Mouse (Mus musculus) cortical plate, adult 2 months (tissue): ENCODE data around the gene Fam174a. TPM values are rescaled to one million over a fixed set of nuclear protein-coding genes. Genes with fewer than 3 reads are reported as not detected.

Experiments
- H3K27ac ChIP-seq: fragments of 200-500 bp; 2 replicates; pipeline ENCODE4 v1.5.1; 2012; ENCODE audit warnings: low read length, control low read depth, inconsistent platforms; ENCODE audit not compliant: insufficient read depth
- H3K4me1 ChIP-seq: fragments of 200-500 bp; 2 replicates; pipeline ENCODE4 v1.6.1; 2011; ENCODE audit warnings: low read length; ENCODE audit not compliant: control insufficient read depth, insufficient read depth
- H3K4me3 ChIP-seq: fragments of 200-500 bp; 2 replicates; pipeline ENCODE4 v1.5.1; 2011; ENCODE audit warnings: mild to moderate bottlenecking, low read length, control low read depth; ENCODE audit not compliant: insufficient read depth
- CTCF ChIP-seq: fragments of 200-500 bp; IDR thresholded peaks from 2 replicates; pipeline ENCODE4 v1.5.1; 2011; ENCODE audit warnings: mild to moderate bottlenecking, control low read depth, low read length; ENCODE audit not compliant: insufficient read depth; ENCODE audit errors: extremely low read depth
- POLR2A ChIP-seq: fragments of 200-500 bp; IDR thresholded peaks from 2 replicates; pipeline ENCODE4 v1.6.1; 2011; ENCODE audit warnings: mild to moderate bottlenecking, low read length, control low read depth; ENCODE audit not compliant: insufficient read depth; ENCODE audit errors: extremely low read depth
- polyA plus RNA-seq: library from polyadenylated mRNA; depleted of rRNA; stranded (reverse); fragments of >200 nt; gene quantifications from 2 replicates; pipeline ENCODE4 v1.2.3, GENCODE M21; 2012

The Fam174a gene
- polyA plus RNA-seq, 1 experiment, result 47.6 TPM

GRCm38 (mm10) chr1:95381028-95381427 lies 67.6 kb downstream of the Fam174a start:
- no peak for TF ChIP-seq CTCF
- no peak for TF ChIP-seq POLR2A
- Histone ChIP-seq H3K4me3 (no peak overlapping the region), H3K4me1 (no peaks in the 10 kb centered on the region), H3K27ac (no peak overlapping the region)
